Mouse (Mus musculus) G1E (cell line): ENCODE measurements at regions not wholly inside any gene's neighbourhood (a gene's known extent, or its start where the extent isn't known, plus 50 kb on each side); places are given as distances from the start of the nearest gene placed in this dataset.

Source experiments
- ATAC-seq: 2 replicates; pipeline ENCODE4 v1.8.0; 2016; ENCODE audit warnings: mild to moderate bottlenecking; ENCODE audit not compliant: insufficient number of reproducible peaks, poor library complexity, low FRiP score, severe bottlenecking; ENCODE audit errors: extremely low read depth
- DNase-seq: peaks from one replicate; pipeline ENCODE4 v3.0.0; 2012; ENCODE audit warnings: low spot score
- H3K27me3 ChIP-seq: 2 replicates; pipeline ENCODE4 v1.6.1; 2012; ENCODE audit warnings: mild to moderate bottlenecking, low read length, inconsistent platforms; ENCODE audit not compliant: insufficient read depth
- H3K36me3 ChIP-seq: replicated peaks from 2 replicates; pipeline ENCODE3; 2012; ENCODE audit warnings: mild to moderate bottlenecking, inconsistent platforms
- H3K4me1 ChIP-seq: 2 replicates; pipeline ENCODE4 v1.6.1; 2012; ENCODE audit warnings: low read depth, low read length, inconsistent platforms, mixed read lengths; ENCODE audit not compliant: insufficient read depth
- H3K4me3 ChIP-seq: 2 replicates; pipeline ENCODE4 v1.5.1; 2012; ENCODE audit warnings: low read depth, mild to moderate bottlenecking, inconsistent platforms, low read length, moderate library complexity, mixed read lengths
- H3K9me3 ChIP-seq: replicated peaks from 2 replicates; pipeline ENCODE4 v1.6.1; 2012; ENCODE audit warnings: inconsistent platforms
- CTCF ChIP-seq: IDR thresholded peaks from 2 replicates; pipeline ENCODE4 v1.5.1; 2012; ENCODE audit warnings: low read depth, low read length, inconsistent platforms, mixed read lengths
- GATA1 ChIP-seq: IDR thresholded peaks from 2 replicates; pipeline ENCODE4 v1.6.1; 2012; ENCODE audit warnings: borderline replicate concordance, low read length, inconsistent platforms, mixed read lengths
- GATA2 ChIP-seq: IDR thresholded peaks from 2 replicates; pipeline ENCODE4 v1.6.1; 2012; ENCODE audit warnings: low read depth, low read length, inconsistent platforms, borderline replicate concordance
- POLR2AphosphoS5 ChIP-seq: IDR thresholded peaks from 2 replicates; pipeline ENCODE4 v1.6.1; 2012; ENCODE audit warnings: low read depth, low read length, inconsistent platforms; ENCODE audit not compliant: insufficient replicate concordance
- TAL1 ChIP-seq: conservative IDR thresholded peaks from 2 replicates; pipeline ENCODE4 v1.6.1; 2012; ENCODE audit warnings: low read depth, low read length, inconsistent platforms, mixed read lengths

- Histone ChIP-seq H3K36me3 (no peaks in the 10 kb centered on the region), H3K9me3 (no peaks in the 10 kb centered on the region), H3K4me1 (no peaks in the 10 kb centered on the region), H3K4me3 (no peak overlapping the region), H3K27me3 (no peaks in the 10 kb centered on the region)
- TF ChIP-seq GATA1 (no peak), POLR2AphosphoS5 (no peak), GATA2 (no peak), CTCF (no peak), TAL1 (no peak)
- no peak for ATAC-seq
- DNase-seq = no peak
These were observed 108.0 kb upstream of the Plxna4 start for GRCm38 (mm10) chr6:32696037-32696436.

GRCm38 (mm10) chr6:32672552-32672951, 84.6 kb upstream of the Plxna4 start:
- H3K4me3 ChIP-seq = no peak overlapping the region
- no peaks in the 10 kb centered on the region for H3K4me1 ChIP-seq
- no peaks in the 10 kb centered on the region for H3K9me3 ChIP-seq
- no peak for DNase-seq
- TF ChIP-seq GATA2 (no peak), GATA1 (no peak)
- ATAC-seq = no peak
- H3K36me3 ChIP-seq = no peaks in the 10 kb centered on the region
- peaks cover 7% of the 10 kb centered on the region for H3K27me3 ChIP-seq

- no peaks in the 10 kb centered on the region for H3K9me3 ChIP-seq
- DNase-seq = no peak
- H3K36me3 ChIP-seq = no peaks in the 10 kb centered on the region
- H3K27me3 ChIP-seq = no peaks in the 10 kb centered on the region
- H3K4me3 ChIP-seq = no peak overlapping the region
- no peaks in the 10 kb centered on the region for H3K4me1 ChIP-seq
- no peak for TF ChIP-seq POLR2AphosphoS5
- no peak for TF ChIP-seq GATA2
- TF ChIP-seq CTCF = no peak
- no peak for TF ChIP-seq GATA1
- TF ChIP-seq TAL1 = no peak
- ATAC-seq = no peak
These were observed 71.8 kb upstream of the Plxna4 start for GRCm38 (mm10) chr6:32659743-32660142.

GRCm38 (mm10) chr6:32657378-32657777, 69.4 kb upstream of the Plxna4 start:
- Histone ChIP-seq H3K27me3 (no peaks in the 10 kb centered on the region), H3K4me3 (no peak overlapping the region), H3K9me3 (no peaks in the 10 kb centered on the region), H3K4me1 (no peaks in the 10 kb centered on the region), H3K36me3 (no peaks in the 10 kb centered on the region)
- DNase-seq (no peak), ATAC-seq (no peak)
- no peak for TF ChIP-seq POLR2AphosphoS5
- no peak for TF ChIP-seq GATA2
- no peak for TF ChIP-seq CTCF
- TF ChIP-seq TAL1 = no peak

GRCm38 (mm10) chr6:32654188-32654587, 66.2 kb upstream of the Plxna4 start:
- ATAC-seq (no peak), DNase-seq (no peak)
- H3K4me3 ChIP-seq = no peak overlapping the region
- no peaks in the 10 kb centered on the region for H3K4me1 ChIP-seq
- no peaks in the 10 kb centered on the region for H3K9me3 ChIP-seq
- H3K36me3 ChIP-seq = no peaks in the 10 kb centered on the region
- TF ChIP-seq CTCF (no peak), TAL1 (no peak), GATA1 (no peak), POLR2AphosphoS5 (no peak), GATA2 (no peak)
- no peaks in the 10 kb centered on the region for H3K27me3 ChIP-seq

GRCm38 (mm10) chr6:32644016-32644415, 56.0 kb upstream of the Plxna4 start:
- Histone ChIP-seq H3K4me1 (no peaks in the 10 kb centered on the region), H3K9me3 (no peaks in the 10 kb centered on the region), H3K36me3 (no peaks in the 10 kb centered on the region), H3K27me3 (no peaks in the 10 kb centered on the region), H3K4me3 (no peak overlapping the region)
- ATAC-seq (no peak), DNase-seq (no peak)
- TF ChIP-seq POLR2AphosphoS5 (no peak), GATA1 (no peak), CTCF (no peak), TAL1 (no peak), GATA2 (no peak)

- ATAC-seq = no peak
- H3K4me3 ChIP-seq = no peak overlapping the region
These were observed 50.9 kb upstream of the Plxna4 start for GRCm38 (mm10) chr6:32638843-32639242.

More at GRCm38 (mm10) chr6:32638843-32639242, 50.9 kb upstream of the Plxna4 start:
- TF ChIP-seq POLR2AphosphoS5 = no peak
- no peak for TF ChIP-seq CTCF
- TF ChIP-seq GATA2 = no peak
- no peak for TF ChIP-seq TAL1
- H3K9me3 ChIP-seq = no peaks in the 10 kb centered on the region
- no peaks in the 10 kb centered on the region for H3K36me3 ChIP-seq
- peaks cover 2% of the 10 kb centered on the region; the same call in 1 of the 2 replicates for H3K27me3 ChIP-seq
- DNase-seq = no peak
- H3K4me1 ChIP-seq = no peaks in the 10 kb centered on the region
